Mouse (Mus musculus) hindbrain, embryonic 10.5 days (tissue): ENCODE measurements around the gene Psmc6. TPM values are rescaled to one million over a fixed set of nuclear protein-coding genes. Genes with fewer than 3 reads are reported as not detected.

ENCODE experiments used
- DNase-seq: peaks from one replicate; pipeline ENCODE4 v3.0.0-alpha.2; 2017; ENCODE audit warnings: low spot score
- H3K27ac ChIP-seq: fragments of 300-500 bp; sonication (generic); 2 replicates; pipeline ENCODE4 v1.5.1; 2016; ENCODE audit warnings: mild to moderate bottlenecking, moderate library complexity
- H3K27me3 ChIP-seq: fragments of 300-500 bp; sonication (generic); 2 replicates; pipeline ENCODE4 v1.6.1; 2016; ENCODE audit warnings: mild to moderate bottlenecking; ENCODE audit not compliant: poor library complexity, insufficient read depth, severe bottlenecking
- H3K36me3 ChIP-seq: fragments of 300-500 bp; sonication (generic); 2 replicates; pipeline ENCODE4 v1.6.1; 2016; ENCODE audit warnings: mild to moderate bottlenecking, moderate library complexity
- H3K4me1 ChIP-seq: fragments of 300-500 bp; sonication (generic); replicated peaks from 2 replicates; pipeline ENCODE4 v1.6.1; 2016; ENCODE audit warnings: mild to moderate bottlenecking
- H3K4me3 ChIP-seq: fragments of 300-500 bp; sonication (generic); 2 replicates; pipeline ENCODE4 v1.5.1; 2016; ENCODE audit warnings: mild to moderate bottlenecking, moderate library complexity
- H3K9me3 ChIP-seq: fragments of 300-500 bp; sonication (generic); 2 replicates; pipeline ENCODE4 v1.6.1; 2016; ENCODE audit warnings: mild to moderate bottlenecking, moderate library complexity
- WGBS: fragments of 180-500 bp; shearing (Covaris S2); methylation state at CpG from one replicate; pipeline ENCODE4 v1.1.7; 2016; 5-methylcytosine and 5-hydroxymethylcytosine counted together
- polyA plus RNA-seq: library from polyadenylated mRNA; unstranded; fragments of >200 nt; fragmentation: Nextera tagmentation; extraction: Ambion mirVana; gene quantifications from 2 replicates; pipeline ENCODE4 v1.2.1, GENCODE M21; 2016

Gene Psmc6
- polyA plus RNA-seq, 1 experiment from 2014 or later: 168 TPM

DNA sequence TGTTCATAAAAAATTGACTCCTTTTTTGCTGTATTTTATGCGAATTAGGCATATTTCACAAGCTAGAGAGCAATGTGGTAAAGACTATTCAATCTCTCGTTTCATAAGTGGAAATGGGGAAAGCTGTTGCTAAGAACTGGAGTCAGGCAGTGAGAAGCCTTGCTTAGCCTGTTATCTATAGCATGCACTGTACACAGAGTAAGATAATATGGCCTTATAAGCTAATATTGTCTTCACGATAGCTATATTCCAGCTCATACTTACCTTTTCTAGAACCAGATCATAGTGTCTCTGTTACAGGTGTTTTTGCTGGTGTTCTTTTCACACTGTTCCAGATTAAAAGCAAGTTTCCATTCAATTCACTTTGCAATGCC, 10.4 kb upstream of the Psmc6 start:
- no peaks in the 10 kb centered on the region for H3K27me3 ChIP-seq
- H3K36me3 ChIP-seq: no peaks in the 10 kb centered on the region
- peak overlapping the region; percentile 75 for H3K4me3 ChIP-seq
- 66% methylated on average over 3 of the region's 3 CpGs for WGBS
- H3K9me3 ChIP-seq: no peaks in the 10 kb centered on the region
- H3K4me1 ChIP-seq: peaks cover 16% of the 10 kb centered on the region
- H3K27ac ChIP-seq: peak overlapping the region; percentile 98
- DNase-seq: no peak

GRCm38 (mm10) chr14:45320111-45320510, 9.5 kb upstream of the Psmc6 start:
- no peak overlapping the region for H3K27ac ChIP-seq
- H3K36me3 ChIP-seq: no peaks in the 10 kb centered on the region
- DNase-seq: no peak
- no peak overlapping the region for H3K4me3 ChIP-seq
- no peaks in the 10 kb centered on the region for H3K9me3 ChIP-seq
- H3K27me3 ChIP-seq: no peaks in the 10 kb centered on the region
- peaks cover 16% of the 10 kb centered on the region for H3K4me1 ChIP-seq
- WGBS: 83% methylated on average over 4 of the region's 4 CpGs

DNA sequence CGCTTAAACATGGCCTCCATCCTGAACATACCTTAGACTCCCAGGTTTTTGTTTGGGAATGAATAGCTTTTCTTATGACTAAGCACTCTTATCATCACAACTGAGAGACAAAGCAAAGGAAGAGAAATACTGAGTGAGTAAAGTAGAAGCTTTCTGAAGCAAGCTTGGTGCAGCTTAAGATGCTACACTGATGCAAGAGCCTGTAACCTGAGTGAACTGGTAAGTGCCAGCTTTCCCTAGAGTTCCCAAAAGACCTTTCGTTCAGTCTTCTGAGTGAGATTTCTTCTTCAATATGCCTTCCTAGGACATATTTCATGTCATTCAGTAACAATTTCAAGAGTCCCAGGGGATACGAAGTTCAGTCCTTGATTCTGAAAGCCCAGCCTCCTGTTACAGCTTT, 8.5 kb upstream of the Psmc6 start:
- no peak overlapping the region for H3K4me3 ChIP-seq
- H3K36me3 ChIP-seq: no peaks in the 10 kb centered on the region
- peaks cover 17% of the 10 kb centered on the region for H3K4me1 ChIP-seq
- no peaks in the 10 kb centered on the region for H3K9me3 ChIP-seq
- DNase-seq: no peak
- no peak overlapping the region for H3K27ac ChIP-seq
- H3K27me3 ChIP-seq: no peaks in the 10 kb centered on the region
- WGBS: 87% methylated on average over 3 of the region's 3 CpGs

GRCm38 (mm10) chr14:45321622-45322021, 8.0 kb upstream of the Psmc6 start:
- Histone ChIP-seq H3K4me1 (peaks cover 16% of the 10 kb centered on the region), H3K4me3 (no peak overlapping the region), H3K36me3 (no peaks in the 10 kb centered on the region), H3K27me3 (no peaks in the 10 kb centered on the region), H3K27ac (no peak overlapping the region), H3K9me3 (no peaks in the 10 kb centered on the region)
- WGBS: 89% methylated on average over 5 of the region's 5 CpGs
- DNase-seq: no peak

- no peaks in the 10 kb centered on the region for H3K27me3 ChIP-seq
- no peak for DNase-seq
- no peaks in the 10 kb centered on the region for H3K36me3 ChIP-seq
- no peak overlapping the region for H3K27ac ChIP-seq
- no peaks in the 10 kb centered on the region for H3K9me3 ChIP-seq
- no peak overlapping the region for H3K4me3 ChIP-seq
- peaks cover 10% of the 10 kb centered on the region for H3K4me1 ChIP-seq
- 88% methylated on average over 2 of the region's 2 CpGs for WGBS
Observed at GRCm38 (mm10) chr14:45322450-45322849, 7.1 kb upstream of the Psmc6 start.

DNA sequence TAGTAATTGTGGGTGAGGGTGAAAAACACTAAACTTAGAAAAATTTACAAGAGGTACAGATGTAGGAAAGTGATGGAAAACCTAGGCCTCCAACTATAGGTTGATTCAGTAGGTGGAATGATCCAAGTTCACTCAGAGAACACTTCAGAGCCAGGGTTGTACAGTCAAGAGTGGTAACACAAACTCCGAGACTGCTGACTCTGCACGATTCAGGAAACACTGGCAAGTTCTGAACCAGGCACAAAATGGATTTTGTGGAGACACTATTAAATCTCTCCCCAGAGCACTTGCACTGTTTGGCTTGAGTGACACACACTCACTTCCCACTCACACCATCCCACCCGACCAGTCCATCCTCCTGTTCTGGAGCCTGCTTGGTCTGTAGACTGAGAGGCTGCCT, 6.3 kb upstream of the Psmc6 start:
- Histone ChIP-seq H3K4me3 (no peak overlapping the region), H3K27ac (no peak overlapping the region), H3K4me1 (peaks cover 3% of the 10 kb centered on the region; the same call in 1 of the 2 replicates), H3K9me3 (no peaks in the 10 kb centered on the region), H3K27me3 (no peaks in the 10 kb centered on the region), H3K36me3 (no peaks in the 10 kb centered on the region)
- WGBS: 86% methylated on average over 3 of the region's 3 CpGs
- no peak for DNase-seq

GRCm38 (mm10) chr14:45325471-45325870, 4.1 kb upstream of the Psmc6 start:
- no peak for DNase-seq
- Histone ChIP-seq H3K9me3 (no peaks in the 10 kb centered on the region), H3K4me1 (0 out of 2 replicates have a peak, but pooled peaks cover 3% of the 10 kb centered on the region)

DNA sequence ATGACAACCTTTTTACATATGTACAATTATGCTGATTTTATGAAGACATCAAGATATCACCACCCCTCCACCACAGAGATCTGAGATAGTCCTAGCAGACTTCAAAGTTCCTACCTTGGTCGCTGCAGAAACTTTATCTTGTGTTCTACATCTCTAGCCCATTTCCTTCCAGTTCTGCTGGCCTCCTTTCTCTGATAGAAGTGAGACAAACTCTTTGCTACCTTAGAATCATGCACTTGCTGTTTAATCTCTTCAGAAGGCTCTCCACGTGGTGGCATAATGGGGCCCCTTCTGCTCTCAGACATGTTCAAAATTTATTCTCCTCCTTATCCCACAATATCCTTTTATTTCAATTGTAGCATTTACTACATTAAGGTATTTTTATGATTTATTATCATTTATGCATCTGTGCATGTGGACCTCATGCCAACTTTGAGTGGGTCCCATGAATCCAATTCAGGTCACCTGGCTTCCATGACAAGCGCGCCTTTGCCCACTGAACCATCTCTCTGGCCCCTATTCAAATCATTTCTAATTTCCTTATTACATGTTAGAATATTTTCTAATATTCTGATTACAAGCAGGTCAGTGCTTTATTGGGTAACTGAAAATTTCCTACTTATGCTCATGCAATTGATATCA, 1.4 kb upstream of the Psmc6 start:
- peaks cover 23% of the 10 kb centered on the region for H3K36me3 ChIP-seq
- 89% methylated on average over 4 of the region's 4 CpGs for WGBS

More at GRCm38 (mm10) chr14:45325471-45325870, 4.1 kb upstream of the Psmc6 start:
- H3K36me3 ChIP-seq: no peaks in the 10 kb centered on the region
- no peaks in the 10 kb centered on the region for H3K27me3 ChIP-seq
- H3K27ac ChIP-seq: no peak overlapping the region
- H3K4me3 ChIP-seq: no peak overlapping the region

GRCm38 (mm10) chr14:45329018-45329588, 485 bp upstream of the Psmc6 start:
- Histone ChIP-seq H3K9me3 (no peaks in the 10 kb centered on the region), H3K27ac (peak overlapping the region; percentile 96), H3K27me3 (no peaks in the 10 kb centered on the region), H3K36me3 (peaks cover 32% of the 10 kb centered on the region), H3K4me1 (peaks cover 12% of the 10 kb centered on the region), H3K4me3 (peak overlapping the region; percentile 93)
- 15% methylated on average over 8 of the region's 8 CpGs for WGBS
- DNase-seq: peak; percentile 14

More for the DNA sequence above, 1.4 kb upstream of the Psmc6 start:
- Histone ChIP-seq H3K9me3 (no peaks in the 10 kb centered on the region), H3K27me3 (no peaks in the 10 kb centered on the region), H3K4me3 (no peak overlapping the region), H3K4me1 (peaks cover 12% of the 10 kb centered on the region), H3K27ac (no peak overlapping the region)
- no peak for DNase-seq

DNA sequence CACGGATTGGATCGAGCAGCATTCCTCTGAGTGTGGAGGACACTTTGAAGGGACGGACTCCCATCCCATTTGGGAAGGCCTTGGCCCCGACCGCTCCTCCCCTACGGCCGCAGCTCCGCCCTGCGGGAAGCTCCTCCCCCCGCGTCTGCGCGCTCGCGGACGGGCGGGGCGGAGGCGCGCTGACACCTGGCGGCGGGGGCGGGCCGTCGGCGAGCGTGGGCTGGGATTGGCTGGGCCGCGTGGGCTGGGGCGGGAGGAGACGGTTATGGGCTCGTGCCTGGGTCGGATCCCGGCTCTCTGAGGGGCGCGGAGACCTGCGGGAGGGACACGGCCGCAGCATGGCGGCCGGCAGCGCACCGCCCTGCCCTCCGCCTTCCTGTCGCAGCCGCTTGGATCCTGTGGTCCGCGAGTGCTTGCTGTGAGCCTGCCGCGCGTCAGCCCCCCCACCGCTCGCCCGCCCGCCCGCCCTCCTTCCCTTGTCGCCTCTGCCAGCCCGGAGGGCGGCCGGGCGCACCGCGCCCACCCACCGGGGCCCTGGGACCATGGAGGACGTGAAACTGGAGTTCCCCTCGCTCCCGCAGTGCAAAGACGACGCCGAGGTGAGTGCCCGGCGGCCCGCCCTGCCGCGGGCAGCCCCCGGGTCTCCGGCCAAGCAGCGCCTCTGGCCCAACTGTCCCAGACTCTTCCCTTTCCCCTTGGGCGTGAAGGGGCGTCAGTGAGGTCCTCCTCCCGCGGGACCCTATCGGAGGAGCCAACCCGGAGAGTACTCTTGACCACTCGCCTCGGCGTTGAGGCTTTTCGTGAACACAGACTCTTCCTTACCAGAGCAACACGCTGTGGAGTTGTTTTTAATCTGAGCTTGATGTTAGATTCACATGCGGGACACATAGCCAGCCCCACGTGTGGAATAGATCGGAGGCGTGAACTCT, 21.6 kb downstream of the Psmc6 start, which contains the start of gene Styx:
Gene Styx (plus strand): TSS at position 163 of the 929 bp plus-strand sequence.
- WGBS: under 1% methylated on average over 82 of the region's 93 CpGs
- no peaks in the 10 kb centered on the region for H3K27me3 ChIP-seq
- DNase-seq: peak; percentile 96
- H3K36me3 ChIP-seq: peaks cover 42% of the 10 kb centered on the region
- H3K4me3 ChIP-seq: peak within 1 kb of the TSS; percentile 69
- H3K9me3 ChIP-seq: no peaks in the 10 kb centered on the region
- H3K27ac ChIP-seq: peak within 1 kb of the TSS; percentile 86
- peaks cover 18% of the 10 kb centered on the region for H3K4me1 ChIP-seq

DNA sequence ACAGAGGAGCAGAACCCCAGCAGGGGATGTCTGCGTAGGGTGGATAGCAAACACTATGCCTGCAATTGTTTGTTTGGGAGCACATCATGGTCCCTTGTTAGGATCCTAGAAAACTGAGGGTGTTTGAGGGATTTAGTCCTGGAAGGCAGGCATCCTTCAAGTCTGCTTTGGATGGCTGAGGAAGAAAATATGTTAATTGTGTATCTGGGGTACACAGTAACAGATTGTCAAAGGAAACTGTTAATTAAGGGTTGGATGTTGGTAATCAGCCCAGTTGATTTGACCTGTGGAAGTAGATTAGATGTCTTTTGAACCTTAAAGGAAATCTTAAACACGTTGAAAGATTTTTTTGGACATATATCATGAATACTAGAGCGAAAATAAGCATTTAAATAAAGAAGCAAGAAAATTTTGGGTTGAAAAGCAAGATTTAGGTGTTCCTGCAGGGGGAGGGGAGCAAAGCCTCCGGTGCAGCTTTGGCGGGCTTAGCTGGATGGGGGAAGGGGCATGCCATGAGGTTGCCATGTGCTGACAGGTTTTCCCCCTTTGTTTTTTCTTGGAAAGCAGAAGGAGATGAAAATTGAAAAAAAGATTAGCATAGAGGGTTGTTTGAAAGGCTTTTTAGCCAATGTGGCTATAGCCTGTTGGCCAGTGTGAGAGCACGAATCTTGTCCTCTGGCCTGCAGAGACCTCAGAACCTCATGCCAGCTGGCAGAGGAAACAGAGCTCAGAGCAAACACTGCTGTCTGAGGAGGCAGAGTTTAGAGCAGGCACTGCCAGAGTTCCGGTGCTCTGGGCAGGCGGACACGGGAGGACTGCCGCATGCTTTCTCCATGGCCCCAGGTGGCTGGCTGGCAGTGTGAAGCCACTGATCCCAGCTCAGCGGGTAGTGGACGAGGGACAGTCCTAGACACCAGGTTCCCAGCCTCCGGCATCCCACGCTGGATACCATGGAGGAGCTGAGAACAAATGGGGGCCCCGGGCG, 34.9 kb downstream of the Psmc6 start:
- Histone ChIP-seq H3K27me3 (no peaks in the 10 kb centered on the region), H3K9me3 (peaks cover 3% of the 10 kb centered on the region; the same call in 1 of the 2 replicates), H3K4me3 (no peak overlapping the region), H3K4me1 (peaks cover 11% of the 10 kb centered on the region; the same call in 1 of the 2 replicates), H3K36me3 (peaks cover 45% of the 10 kb centered on the region), H3K27ac (peak overlapping the region; percentile 42; the same call in 1 of the 2 replicates)
- DNase-seq: no peak
- 77% methylated on average over 16 of the region's 16 CpGs for WGBS

GRCm38 (mm10) chr14:45365196-45365587, 35.6 kb downstream of the Psmc6 start:
- peaks cover 11% of the 10 kb centered on the region; the same call in 1 of the 2 replicates for H3K4me1 ChIP-seq
- H3K9me3 ChIP-seq: peaks cover 6% of the 10 kb centered on the region; the same call in 1 of the 2 replicates
- H3K27me3 ChIP-seq: no peaks in the 10 kb centered on the region
- WGBS: 82% methylated on average over 6 of the region's 6 CpGs
- no peak overlapping the region for H3K4me3 ChIP-seq
- H3K27ac ChIP-seq: no peak overlapping the region
- DNase-seq: no peak
- peaks cover 47% of the 10 kb centered on the region for H3K36me3 ChIP-seq
